Mouse (Mus musculus): Measurements from ENCODE around the gene Ovol2. TPM values are rescaled to one million over a fixed set of nuclear protein-coding genes. Genes with fewer than 3 reads are reported as not detected.

Gene Ovol2
- total RNA-seq, 2 experiments from 2014 or later = not detected

DNA sequence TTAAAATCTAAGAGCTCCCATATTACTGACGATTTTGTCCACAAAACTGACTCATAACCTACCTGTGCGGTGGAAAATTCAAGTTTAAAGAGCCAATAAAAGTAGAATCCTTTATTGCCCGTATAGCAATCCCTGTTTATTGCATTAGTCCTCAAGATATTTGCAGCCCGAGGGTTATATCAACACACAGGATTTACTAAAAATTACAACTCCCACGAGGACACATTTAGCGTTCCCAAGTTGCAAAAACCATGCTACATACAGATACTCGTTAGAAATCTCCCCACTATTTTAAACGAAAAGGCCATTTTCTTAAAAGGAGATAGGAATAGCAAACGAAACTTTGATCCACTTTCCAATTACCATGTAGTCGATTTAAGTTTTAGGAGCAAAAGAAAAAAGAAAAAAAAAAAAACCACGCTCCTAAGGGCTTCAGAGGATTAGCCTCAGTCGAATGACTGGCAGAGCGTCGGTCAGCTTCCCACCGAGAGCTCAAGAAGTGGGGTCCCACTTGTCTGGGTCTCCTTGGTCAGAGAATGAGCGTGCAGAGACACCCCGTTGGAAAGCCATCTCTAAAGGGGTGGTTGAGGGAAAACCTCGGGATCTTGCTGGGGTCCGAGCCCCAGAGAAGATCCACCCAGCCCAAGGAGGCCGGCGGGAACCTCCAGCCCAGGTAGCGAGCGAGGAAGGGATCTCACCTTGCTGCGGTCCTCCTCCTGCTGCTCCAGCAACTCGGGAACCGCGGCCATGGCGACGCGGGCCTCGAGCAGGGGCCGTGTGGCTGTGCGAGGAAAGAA lies 62.1 kb downstream of the Ovol2 start:
- DNase-seq = no peak
- intact Hi-C loops (cut with DNase I) = loop anchor here (5.0 kb wide), 3 partner anchors 258 to 408 kb away; partner anchors contain the start of genes Bfsp1 and Rrbp1

DNA sequence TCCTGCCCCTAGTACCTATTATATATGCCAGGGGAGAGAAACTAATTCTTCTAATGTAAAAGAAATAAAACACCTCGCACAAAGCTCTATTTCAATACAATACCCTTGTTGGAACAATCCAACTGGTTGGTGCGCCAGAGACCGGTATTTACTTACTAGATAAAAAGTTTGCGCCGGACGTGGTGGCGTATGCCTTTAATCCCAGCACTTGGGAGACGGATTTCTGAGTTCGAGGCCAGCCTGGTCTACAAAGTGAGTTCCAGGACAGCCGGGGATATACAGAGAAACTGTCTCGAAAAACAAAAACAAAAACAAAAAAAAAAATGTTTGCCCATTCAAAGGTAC lies 62.7 kb downstream of the Ovol2 start:
- DNase-seq = no peak
- intact Hi-C loops (cut with DNase I) = no loop called here

DNA sequence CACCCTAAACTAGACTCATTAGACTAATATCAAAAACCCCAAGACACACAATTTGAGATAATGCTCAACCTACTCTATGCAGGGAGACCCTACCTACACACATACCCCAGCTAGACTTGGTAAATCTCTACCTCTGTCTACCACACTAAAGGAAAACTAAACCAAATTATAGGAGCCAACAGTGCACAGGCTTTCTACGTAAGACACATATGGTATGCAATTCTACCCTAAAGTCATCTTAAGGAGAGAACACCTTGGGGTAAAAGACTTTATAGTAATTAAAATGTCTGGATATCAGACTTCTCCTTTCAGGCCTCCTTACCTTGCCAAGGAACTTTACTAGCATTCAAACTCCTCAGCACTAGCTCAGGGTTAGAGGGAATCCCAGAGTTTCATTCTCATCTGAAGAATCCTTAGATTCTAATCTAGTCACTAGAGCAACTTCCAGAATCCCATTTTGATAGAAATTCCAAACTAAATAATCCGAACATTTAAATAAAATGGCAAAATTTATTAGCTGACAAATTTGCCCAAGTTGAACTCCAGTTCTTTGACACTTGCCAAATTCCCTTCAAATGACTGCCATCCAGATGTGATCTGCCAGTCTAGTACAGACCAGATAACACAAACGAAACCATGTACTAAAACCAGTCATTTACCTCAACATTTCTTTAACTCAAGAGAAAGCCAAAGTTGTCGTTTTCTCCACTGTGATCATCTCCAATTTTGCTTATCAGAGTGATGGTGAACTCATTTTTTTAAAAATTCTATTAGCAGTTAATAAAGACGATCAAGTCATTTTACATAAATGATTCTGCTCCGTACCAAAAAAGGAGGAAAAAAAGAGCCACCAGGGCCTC lies 63.3 kb downstream of the Ovol2 start:
- DNase-seq = no peak
- intact Hi-C loops (cut with DNase I) = no loop called here

DNA sequence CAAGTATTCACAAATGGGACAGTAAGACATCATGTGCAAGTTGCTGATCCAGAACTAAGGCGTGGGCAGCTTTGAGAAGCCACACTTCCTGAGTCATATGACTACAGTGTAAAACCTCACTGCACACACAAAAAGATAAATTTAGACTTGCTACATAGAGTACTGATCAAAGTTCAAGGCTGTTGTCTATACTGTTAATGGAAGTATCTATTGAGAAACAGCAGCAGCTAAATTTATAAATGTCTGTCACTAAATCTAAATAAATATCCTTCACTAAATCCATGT lies 64.3 kb downstream of the Ovol2 start:
- intact Hi-C loops (cut with DNase I) = no loop called here

DNA sequence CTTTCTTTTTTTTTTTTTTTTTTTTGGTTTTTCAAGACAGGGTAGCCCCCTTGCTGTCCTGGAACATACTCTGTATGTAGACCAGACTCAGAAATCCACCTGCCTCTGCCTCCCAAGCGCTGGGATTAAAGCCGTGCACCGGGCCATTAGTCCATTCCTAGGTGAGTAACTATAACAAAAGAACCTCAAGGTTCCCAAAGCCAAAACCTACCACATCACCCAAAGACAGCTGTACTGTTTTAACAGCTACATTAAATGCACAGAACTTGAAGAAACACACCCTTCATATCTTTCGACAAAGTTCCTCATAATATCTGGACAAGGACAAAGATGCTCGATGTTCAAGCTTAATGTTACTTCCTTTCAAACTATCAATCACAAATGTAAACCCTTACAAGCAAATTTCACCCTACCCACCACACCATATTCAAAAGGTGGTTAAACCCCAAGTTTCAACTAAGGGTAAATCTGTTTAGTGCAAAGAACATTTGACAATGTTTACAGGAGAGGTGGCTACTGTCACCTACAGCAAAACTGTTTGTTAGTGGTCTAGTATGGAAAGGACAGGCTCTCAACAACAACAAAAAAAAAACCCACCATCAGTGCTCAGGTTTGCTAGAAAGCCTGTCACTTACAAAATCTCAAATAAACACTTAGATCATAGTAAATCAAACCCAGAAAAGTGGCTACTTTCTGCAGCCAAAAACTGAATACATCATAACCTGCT lies 64.8 kb downstream of the Ovol2 start:
- no peak for DNase-seq
- intact Hi-C loops (cut with DNase I) = no loop called here

More for the DNA sequence above, 64.3 kb downstream of the Ovol2 start:
- no peak for DNase-seq

DNA sequence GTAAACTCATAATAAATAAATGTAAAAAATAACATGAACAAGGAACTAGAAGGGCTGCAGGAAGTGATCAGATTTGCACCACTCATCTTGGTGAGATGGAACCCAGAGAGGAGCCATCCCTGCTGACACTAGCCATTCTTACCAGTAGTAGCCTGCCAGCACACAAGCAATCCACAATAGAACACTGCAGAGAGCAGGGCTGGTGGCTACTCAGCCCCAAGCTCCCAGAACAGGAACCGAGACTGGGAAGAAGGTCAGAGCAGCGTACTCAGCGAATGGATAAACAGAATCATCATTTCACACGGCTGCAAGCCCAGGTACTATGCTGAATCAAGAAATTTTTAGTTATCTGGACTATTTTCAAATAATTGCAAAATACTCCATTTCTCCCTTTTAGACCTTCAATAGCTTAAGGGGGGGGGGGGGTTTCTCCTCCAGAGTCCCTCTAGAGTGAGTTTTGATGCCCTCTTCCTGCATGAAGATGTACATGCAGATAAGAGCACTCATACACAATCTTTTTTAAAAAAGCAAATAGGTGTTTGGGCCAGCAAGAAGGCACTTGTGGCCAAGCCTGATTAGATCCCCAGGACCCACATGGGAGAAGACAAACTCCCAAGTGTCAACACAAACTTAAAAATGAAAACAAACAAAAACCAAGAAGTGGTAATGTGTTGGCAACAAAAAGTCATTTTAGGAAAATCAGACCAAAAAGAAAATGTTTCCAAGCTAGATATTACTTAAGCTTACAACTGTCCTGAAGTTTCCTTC lies 65.8 kb downstream of the Ovol2 start:
- intact Hi-C loops (cut with DNase I) = no loop called here
- DNase-seq = peak; percentile 24 to 45

DNA sequence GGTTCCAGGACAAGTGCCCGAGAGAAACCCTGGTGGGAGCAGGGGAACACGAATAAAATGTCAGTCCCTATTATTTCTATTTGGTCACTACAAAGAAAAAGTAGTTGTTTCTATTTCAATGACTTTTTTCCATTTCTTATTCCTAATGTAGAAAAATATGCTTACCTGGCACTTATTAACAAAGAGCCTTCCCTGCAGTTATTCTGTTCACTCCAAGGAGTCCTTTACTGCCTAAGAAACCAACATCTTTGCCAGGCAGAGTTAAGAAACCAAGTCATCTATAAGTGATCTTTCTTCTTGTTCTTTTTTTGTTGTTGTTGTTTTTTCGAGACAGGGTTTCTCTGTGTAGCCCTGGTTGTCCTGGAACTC lies 66.8 kb downstream of the Ovol2 start:
- no peak for DNase-seq
- intact Hi-C loops (cut with DNase I) = no loop called here

DNA sequence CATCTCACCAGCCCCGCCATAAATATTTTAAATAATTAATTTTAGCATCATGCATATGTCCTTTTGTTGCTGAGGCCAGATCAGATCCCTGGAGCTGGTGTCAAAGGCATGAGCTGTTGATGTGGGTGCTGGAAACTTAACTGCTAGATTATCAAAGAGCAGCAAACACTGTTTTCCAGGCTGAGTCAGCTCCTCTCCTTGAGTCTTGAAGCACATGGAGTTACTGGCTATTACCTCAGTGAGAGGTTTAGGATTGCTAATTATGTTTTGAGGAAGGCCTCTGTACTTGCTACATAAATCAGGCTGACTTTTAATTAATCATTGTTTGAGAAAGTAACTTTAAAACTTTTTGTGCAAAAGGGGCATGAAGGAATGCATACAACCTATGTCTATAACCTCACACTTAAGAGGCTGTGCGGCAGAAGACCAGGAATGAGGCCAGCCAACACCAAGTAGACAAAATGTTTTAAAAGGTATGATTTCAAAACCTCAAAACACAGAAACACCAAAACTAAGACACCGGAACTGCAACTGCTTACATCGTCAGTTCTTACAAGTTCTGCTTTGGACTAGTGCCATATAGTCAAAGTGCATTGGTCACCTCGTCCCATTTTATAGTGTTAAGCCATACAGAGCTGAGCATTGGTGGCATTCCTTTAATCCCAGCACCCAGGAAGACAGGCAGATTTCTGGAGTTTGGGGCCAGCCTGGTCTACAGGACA lies 67.4 kb downstream of the Ovol2 start:
- no peak for DNase-seq
- intact Hi-C loops (cut with DNase I) = no loop called here

DNA sequence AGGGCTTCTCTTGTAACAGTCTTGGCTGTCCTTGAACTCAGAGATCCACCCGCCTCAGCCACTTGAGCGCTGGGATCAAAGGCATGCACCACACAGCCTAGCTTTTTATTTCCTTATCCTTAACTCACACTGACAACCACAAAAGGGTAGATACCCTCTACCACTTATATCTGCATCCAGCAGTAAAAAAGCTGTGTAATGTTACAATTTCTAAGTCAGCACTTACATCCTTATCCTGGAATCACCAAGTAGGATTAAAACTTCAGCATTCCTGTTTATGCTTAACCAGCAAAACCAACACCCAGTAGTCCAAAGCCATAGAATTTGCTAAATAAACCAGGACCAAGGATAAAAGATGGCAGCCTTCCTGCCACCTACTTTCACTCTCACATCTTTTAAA lies 69.1 kb downstream of the Ovol2 start:
- DNase-seq = no peak
- intact Hi-C loops (cut with DNase I) = no loop called here

Other genes starting within 250 kb of the Ovol2 start
- gene Mgme1, start 61.5 kb downstream of the Ovol2 start, total RNA-seq (2021) = 10 to 100 TPM; 12.4 to 14.4 TPM
- gene Snx5, start 61.2 kb downstream of the Ovol2 start, total RNA-seq (2021) = 10 to 100 TPM; 54.1 to 57.4 TPM
- gene Kat14, start 36.8 kb upstream of the Ovol2 start, total RNA-seq (2021) = 10 to 100 TPM; 22.6 to 23.3 TPM
- gene Pet117, start 36.9 kb upstream of the Ovol2 start, total RNA-seq (2021) = 10 to 100 TPM in 1 of 2 experiments, 1 to 10 TPM in 1; 9.1 to 10.9 TPM
- 1 to 10 TPM in 1 of 2 experiments, under 1 TPM in 1; 0.43 to 1.7 TPM for gene Dzank1, start 195.3 kb upstream of the Ovol2 start, total RNA-seq (2021)
- gene Polr3f, start 195.6 kb upstream of the Ovol2 start, total RNA-seq (2021) = 10 to 100 TPM; 11.4 to 12.0 TPM
- gene Rbbp9, start 218.7 kb upstream of the Ovol2 start, total RNA-seq (2021) = 10 to 100 TPM; 13.0 to 13.3 TPM
- 10 to 100 TPM; 14.4 to 18.0 TPM for gene Sec23b, start 224.1 kb upstream of the Ovol2 start, total RNA-seq (2021)

All from heart, postnatal 36 days (tissue).